Mouse (Mus musculus): ENCODE results near the gene Msmp.

Gene Msmp

DNA sequence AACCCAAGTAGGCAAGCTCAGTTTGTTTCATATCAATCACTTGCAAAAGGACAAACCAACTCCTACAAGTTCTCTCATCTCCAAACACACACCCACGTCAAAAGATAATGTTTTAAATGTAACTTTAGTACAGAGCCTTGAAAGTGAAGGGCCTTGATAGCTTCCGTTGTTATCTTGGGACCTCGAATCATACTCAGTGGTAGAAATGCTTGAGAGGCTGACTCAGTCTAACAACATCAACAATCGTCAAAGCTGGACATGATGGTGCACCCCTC lies 20.8 kb downstream of the Msmp start:
- in situ Hi-C loops (cut with MboI; ENCODE audit: unreplicated experiment in 2 of 2), result loop anchor here (5.0 to 10.0 kb wide), 4 partner anchors 79 to 521 kb away; partner anchors contain the start of genes Sit1 (in 2 of the 2) and Fam214b (in 1 of the 2)

- in situ Hi-C loops (cut with MboI; ENCODE audit: unreplicated experiment in 2 of 2), result loop anchor here (5.0 to 10.0 kb wide), 4 partner anchors 78 to 521 kb away; partner anchors contain the start of genes Sit1 (in 2 of the 2) and Fam214b (in 1 of the 2)
These were observed 21.3 kb downstream of the Msmp start for GRCm38 (mm10) chr4:43562769-43563600.

GRCm38 (mm10) chr4:43561997-43562768 lies 22.1 kb downstream of the Msmp start, which contains the start of the genes Creb3 and Tln1:
TSS of gene Creb3 (plus strand) at chr4:43562332.
TSS of gene Tln1 (minus strand) at chr4:43562691.
- in situ Hi-C loops (cut with MboI; ENCODE audit: unreplicated experiment in 2 of 2), result loop anchor here (5.0 to 10.0 kb wide), 4 partner anchors 77 to 520 kb away; partner anchors contain the start of genes Sit1 (in 2 of the 2) and Fam214b (in 1 of the 2)

GRCm38 (mm10) chr4:43561436-43561996 lies 22.8 kb downstream of the Msmp start:
- in situ Hi-C loops (cut with MboI; ENCODE audit: unreplicated experiment in 2 of 2), result loop anchor here (5.0 to 10.0 kb wide), 4 partner anchors 77 to 519 kb away; partner anchors contain the start of genes Sit1 (in 2 of the 2) and Fam214b (in 1 of the 2)

- in situ Hi-C loops (cut with MboI; ENCODE audit: unreplicated experiment in 2 of 2), result loop anchor here (5.0 to 10.0 kb wide), 4 partner anchors 76 to 519 kb away; partner anchors contain the start of genes Sit1 (in 2 of the 2) and Fam214b (in 1 of the 2)
These were observed 23.3 kb downstream of the Msmp start for GRCm38 (mm10) chr4:43560976-43561375.

DNA sequence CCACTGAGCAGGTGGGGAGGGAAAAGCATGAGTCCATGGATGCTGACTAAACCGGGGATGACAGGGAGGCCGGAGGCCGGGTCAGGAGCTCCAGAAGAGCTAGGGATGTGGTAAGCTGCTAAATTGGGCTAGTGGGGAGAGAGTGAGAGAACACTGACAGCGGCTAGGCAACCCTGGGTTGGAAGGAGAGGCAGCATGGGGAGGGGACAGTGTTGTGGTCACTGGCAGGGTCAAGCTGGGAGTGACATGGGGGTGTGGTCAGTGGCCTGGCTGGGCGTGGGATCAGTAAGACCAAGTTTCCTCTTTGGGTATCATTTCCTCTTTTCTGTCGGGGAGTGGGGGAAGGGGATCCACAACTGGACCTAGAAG lies 24.1 kb downstream of the Msmp start:
- in situ Hi-C loops (cut with MboI; ENCODE audit: unreplicated experiment in 2 of 2), result loop anchor here (5.0 to 10.0 kb wide), 4 partner anchors 75 to 518 kb away; partner anchors contain the start of genes Sit1 (in 2 of the 2) and Fam214b (in 1 of the 2)

DNA sequence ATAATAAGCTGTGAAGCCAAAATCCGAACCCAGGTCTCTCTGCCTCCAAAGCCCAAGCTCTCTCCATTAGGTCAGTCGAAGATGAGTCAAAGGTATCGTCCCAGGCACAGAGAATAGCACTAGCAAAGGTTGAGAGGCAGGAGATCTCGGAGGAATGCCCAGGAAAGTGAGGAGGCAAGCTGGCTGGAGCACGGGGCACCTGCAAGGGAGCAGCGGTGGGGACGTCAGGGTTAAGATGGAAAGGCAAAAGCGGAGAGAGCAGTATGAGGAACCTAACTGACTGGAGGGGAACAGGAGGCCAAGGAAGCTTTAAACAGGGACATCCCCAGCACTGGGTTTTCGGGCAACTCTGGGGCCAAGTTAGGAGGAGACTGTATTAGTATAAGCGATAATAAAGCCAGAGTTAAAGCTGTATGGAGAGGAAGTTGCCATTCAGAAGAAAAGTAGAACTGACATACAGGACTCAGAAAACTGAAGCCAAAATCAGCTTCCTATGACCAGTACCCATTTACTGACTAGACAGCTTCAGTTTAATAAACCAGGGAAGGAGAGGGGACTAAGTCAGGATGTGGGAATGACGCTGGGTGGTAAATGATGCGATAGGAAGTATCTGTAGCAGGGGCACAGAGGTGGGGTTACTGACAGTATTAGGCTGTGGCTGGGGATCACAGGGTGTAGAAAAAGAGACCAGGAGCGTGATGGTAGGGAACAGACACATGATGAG lies 24.6 kb downstream of the Msmp start:
- in situ Hi-C loops (cut with MboI; ENCODE audit: unreplicated experiment in 2 of 2), result loop anchor here (5.0 to 10.0 kb wide), 5 partner anchors 75 to 517 kb away; partner anchors contain the start of genes Sit1 (in 2 of the 2) and Fam214b (in 1 of the 2)

DNA sequence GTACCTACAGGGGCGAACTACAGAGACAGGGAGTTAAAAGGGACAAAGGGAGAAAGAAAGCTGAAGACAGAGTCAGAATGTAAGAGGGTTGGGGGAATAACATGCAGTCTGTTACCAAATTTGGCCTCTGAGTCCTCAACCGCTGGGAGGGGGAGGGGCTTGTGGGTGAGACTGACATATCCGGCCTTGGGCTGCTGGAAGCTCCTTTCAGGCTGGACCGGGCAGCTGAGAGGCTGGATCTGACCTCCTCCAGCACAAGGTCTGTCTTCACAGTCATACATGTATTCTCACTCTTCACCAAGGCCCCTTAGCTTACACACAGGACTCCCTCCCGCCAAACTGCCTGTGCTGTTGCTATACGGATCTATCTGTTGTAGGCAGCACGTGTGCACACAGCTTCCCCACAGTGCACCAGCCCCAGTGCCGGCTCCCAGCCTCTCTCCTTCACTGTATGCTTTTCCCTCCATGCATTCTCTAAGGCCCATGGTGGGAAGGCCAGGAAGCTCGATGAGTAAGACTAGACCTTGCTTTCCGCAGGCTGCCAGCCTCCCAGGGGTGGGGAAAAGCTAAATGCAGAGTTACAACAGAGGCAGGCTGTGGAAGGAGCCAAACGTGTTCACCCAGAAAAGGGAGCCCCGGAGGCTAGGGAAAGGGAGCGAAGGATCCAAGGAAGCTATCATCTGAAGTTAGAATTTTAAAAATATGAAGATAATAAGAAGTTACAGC lies 25.5 kb downstream of the Msmp start:
- in situ Hi-C loops (cut with MboI; ENCODE audit: unreplicated experiment in 2 of 2), result loop anchor here in 1 of 2 experiments (10.0 kb wide), 1 partner anchor 124 kb away; no protein-coding TSS in a partner anchor

GRCm38 (mm10) chr4:43558028-43558630 lies 26.2 kb downstream of the Msmp start:
- in situ Hi-C loops (cut with MboI; ENCODE audit: unreplicated experiment in 2 of 2), result loop anchor here in 1 of 2 experiments (10.0 kb wide), 1 partner anchor 123 kb away; no protein-coding TSS in a partner anchor

DNA sequence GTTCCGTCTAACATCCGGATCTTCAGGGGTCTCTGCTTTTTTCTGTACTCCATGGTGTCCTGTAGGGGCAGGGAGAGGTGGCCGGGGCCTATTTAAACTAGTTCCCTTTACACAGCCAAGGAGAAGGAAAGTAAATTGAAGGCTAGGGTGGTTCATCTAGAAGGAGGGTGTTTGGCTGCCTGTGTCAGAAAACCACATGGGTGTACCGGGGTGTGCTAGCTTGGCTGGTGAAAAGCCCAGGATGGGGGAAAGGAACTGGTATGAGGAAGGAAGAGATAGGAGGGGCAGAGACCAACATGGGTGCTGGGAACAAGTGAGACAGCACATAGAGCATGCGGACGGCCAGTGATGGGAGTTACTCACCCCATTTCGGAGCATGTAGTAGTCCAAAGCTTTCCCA lies 28.4 kb downstream of the Msmp start:
- in situ Hi-C loops (cut with MboI; ENCODE audit: unreplicated experiment in 2 of 2), result loop anchor here in 1 of 2 experiments (10.0 kb wide), 1 partner anchor 121 kb away; no protein-coding TSS in a partner anchor

GRCm38 (mm10) chr4:43553891-43554290 lies 30.4 kb downstream of the Msmp start:
- in situ Hi-C loops (cut with MboI; ENCODE audit: unreplicated experiment in 2 of 2), result loop anchor here in 1 of 2 experiments (10.0 kb wide), 1 partner anchor 119 kb away; no protein-coding TSS in a partner anchor

GRCm38 (mm10) chr4:43552437-43552836 lies 31.9 kb downstream of the Msmp start:
- in situ Hi-C loops (cut with MboI; ENCODE audit: unreplicated experiment in 2 of 2), result loop anchor here in 1 of 2 experiments (10.0 kb wide), 1 partner anchor 118 kb away; no protein-coding TSS in a partner anchor

- in situ Hi-C loops (cut with MboI; ENCODE audit: unreplicated experiment in 2 of 2), result loop anchor here in 1 of 2 experiments (10.0 kb wide), 1 partner anchor 117 kb away; no protein-coding TSS in a partner anchor
These were observed 32.4 kb downstream of the Msmp start for GRCm38 (mm10) chr4:43551854-43552253.

DNA sequence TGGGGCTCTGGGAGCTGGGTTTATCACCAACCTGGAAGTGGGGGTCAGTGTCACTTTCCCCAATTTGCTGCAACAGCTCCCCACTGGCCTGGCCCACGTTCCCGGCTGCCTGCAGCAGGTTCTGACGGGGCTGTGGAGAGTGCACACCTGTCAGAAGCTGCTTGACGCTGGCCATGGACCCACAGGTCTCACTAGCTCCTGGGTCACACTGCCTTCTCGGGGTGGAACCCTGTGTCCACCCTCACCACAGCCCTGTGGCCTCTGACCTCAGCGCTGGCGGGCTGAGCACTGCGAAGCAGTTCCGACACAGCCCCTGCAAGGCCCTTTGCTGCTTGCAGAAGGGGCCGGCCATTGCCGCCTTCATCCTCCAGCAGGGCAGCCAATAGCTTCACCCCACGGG lies 35.2 kb downstream of the Msmp start:
- in situ Hi-C loops (cut with MboI; ENCODE audit: unreplicated experiment in 2 of 2), result loop anchor here in 1 of 2 experiments (25.0 kb wide), 1 partner anchor 313 kb away; the partner anchor contains the start of gene Olfr155

DNA sequence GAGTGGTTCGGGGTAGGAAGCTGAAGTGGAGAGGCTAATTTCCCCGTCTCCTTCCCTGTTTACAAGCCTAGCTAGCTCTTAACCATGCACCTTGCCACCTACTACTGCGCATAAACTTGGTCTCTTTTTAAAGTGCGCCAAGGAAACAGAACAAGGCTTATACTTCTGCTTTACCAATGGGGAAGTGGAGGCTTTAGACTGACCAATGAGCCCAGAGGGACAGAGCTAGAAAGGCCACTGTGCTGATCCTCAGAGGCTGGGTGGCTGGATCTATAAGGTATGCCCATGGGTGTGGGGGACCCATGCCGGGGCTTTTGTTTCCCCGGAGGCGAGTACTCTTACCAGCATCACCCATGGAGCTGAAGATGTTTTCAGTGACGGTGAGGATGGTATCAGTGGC lies 37.1 kb downstream of the Msmp start:
- in situ Hi-C loops (cut with MboI; ENCODE audit: unreplicated experiment in 2 of 2), result loop anchor here in 1 of 2 experiments (25.0 kb wide), 1 partner anchor 315 kb away; the partner anchor contains the start of gene Olfr155

GRCm38 (mm10) chr4:43546375-43547047 lies 37.8 kb downstream of the Msmp start:
- in situ Hi-C loops (cut with MboI; ENCODE audit: unreplicated experiment in 2 of 2), result loop anchor here in 1 of 2 experiments (25.0 kb wide), 1 partner anchor 316 kb away; the partner anchor contains the start of gene Olfr155

- in situ Hi-C loops (cut with MboI; ENCODE audit: unreplicated experiment in 2 of 2), result loop anchor here in 1 of 2 experiments (25.0 kb wide), 1 partner anchor 320 kb away; the partner anchor contains the start of gene Olfr155
These were observed 42.2 kb downstream of the Msmp start for GRCm38 (mm10) chr4:43542044-43542443.

All from v-Abl transformed pro-B cells (cell line).